Mouse (Mus musculus): ENCODE measurements around the gene Cdhr5.
A peak's percentile ranks its signal among the peaks of the same experiment; 100 is the strongest.
"Not testable (repeated sequence)": the region's sequence is repeated elsewhere in the genome, so short reads cannot be mapped to it uniquely, and the experiment has no call there.

Gene Cdhr5

GRCm38 (mm10) chr7:141277701-141278678 is 1.4 kb upstream of the Cdhr5 start:
- no peak for DNase-seq (ENCODE audit: low spot score)

GRCm38 (mm10) chr7:141275356-141275755 is 1.2 kb downstream of the Cdhr5 start:
- no peak for DNase-seq (ENCODE audit: low spot score)

DNA sequence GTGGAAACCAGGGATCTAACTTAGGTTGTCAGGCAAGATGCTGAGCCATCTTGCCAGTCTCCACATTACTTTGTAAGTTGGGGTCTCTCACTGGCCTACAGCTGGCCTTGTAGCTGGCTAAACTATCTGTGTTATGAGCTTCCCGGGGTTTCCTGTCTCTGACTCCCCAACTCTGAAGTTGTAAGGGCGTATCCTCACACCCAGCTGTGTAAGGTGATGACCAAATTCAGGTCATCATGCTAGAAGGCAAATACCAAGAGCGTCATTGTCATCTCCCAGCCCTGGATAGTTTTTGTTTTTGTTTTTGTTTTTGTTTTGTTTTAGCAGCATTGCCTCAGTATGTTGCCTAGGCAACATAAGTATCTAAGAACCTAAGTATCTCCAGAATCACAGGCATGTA is 6.0 kb downstream of the Cdhr5 start:
- DNase-seq (ENCODE audit: low spot score), result no peak

GRCm38 (mm10) chr7:141269273-141269545 is 7.4 kb downstream of the Cdhr5 start:
- no peak for DNase-seq (ENCODE audit: low spot score)

GRCm38 (mm10) chr7:141268466-141269272 is 7.9 kb downstream of the Cdhr5 start:
- DNase-seq (ENCODE audit: low spot score), result no peak

- DNase-seq (ENCODE audit: low spot score), result peak; percentile 41
Measured at GRCm38 (mm10) chr7:141265739-141266561, 10.6 kb downstream of the Cdhr5 start, which contains the start of gene Irf7. Gene Irf7, minus strand, starts transcription at chr7:141266481.

DNA sequence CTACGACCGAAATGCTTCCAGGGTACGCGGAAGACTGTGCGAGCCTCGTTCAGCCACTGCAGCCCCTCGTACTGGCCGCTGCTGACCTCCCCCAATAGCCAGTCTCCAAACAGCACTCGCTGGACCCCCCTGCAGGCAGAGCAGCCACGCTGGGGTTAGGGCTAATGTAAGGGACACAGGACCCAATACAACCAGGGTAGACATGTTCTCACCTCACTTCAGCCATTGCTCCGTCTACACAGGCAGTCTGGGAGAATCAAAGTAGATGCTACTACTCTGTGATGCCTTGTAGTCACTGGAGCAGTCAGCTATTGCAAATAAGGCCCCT is 11.2 kb downstream of the Cdhr5 start:
- DNase-seq (ENCODE audit: low spot score), result no peak

GRCm38 (mm10) chr7:141264761-141265410 is 11.7 kb downstream of the Cdhr5 start:
- peak; percentile 58 for DNase-seq (ENCODE audit: low spot score)

GRCm38 (mm10) chr7:141264041-141264700 is 12.4 kb downstream of the Cdhr5 start:
- DNase-seq (ENCODE audit: low spot score), result no peak

- no peak for DNase-seq (ENCODE audit: low spot score)
Measured at GRCm38 (mm10) chr7:141263640-141264039, 12.9 kb downstream of the Cdhr5 start.

DNA sequence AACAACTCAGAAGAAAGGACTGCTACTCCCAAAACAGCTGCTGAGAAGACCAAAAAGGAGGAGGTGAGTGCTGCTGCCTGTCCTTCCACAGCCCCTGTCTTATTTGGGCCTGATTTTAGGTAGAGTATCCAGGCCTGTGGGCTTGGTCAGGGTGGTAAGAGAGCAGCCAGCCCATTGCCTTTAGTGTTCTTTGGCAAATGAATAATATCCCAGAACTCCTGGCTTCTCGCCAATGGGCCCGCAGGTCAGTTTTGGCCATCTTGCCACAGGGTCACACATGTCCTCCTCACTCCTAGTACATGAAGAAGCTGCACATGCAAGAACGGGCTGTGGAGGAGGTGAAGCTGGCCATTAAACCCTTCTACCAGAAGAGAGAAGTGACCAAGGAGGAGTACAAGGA is 15.1 kb downstream of the Cdhr5 start:
- DNase-seq (ENCODE audit: low spot score), result no peak

GRCm38 (mm10) chr7:141256159-141256558 is 20.4 kb downstream of the Cdhr5 start:
- no peak for DNase-seq (ENCODE audit: low spot score)

DNA sequence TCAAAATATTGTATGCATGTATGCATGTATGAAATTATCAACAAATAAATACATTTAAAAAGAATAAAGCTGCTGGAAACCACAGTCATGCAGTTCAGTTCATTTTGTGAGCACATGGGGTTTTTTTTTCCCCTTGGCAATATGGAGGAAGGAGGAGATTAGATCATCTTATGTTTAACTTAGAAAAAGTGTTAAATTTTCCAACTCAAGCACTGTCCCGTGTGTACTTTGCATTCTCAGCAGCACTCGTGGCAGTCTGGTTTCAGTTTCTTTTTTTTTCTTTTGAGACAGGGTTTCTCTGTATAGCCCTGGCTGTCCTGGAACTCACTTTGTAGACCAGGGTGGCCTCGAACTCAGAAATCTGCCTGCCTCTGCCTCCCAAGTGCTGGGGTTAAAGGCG is 26.1 kb downstream of the Cdhr5 start:
- DNase-seq (ENCODE audit: low spot score), result not testable (repeated sequence)

- DNase-seq (ENCODE audit: low spot score), result no peak
Measured at GRCm38 (mm10) chr7:141231551-141231950, 45.0 kb downstream of the Cdhr5 start.

DNA sequence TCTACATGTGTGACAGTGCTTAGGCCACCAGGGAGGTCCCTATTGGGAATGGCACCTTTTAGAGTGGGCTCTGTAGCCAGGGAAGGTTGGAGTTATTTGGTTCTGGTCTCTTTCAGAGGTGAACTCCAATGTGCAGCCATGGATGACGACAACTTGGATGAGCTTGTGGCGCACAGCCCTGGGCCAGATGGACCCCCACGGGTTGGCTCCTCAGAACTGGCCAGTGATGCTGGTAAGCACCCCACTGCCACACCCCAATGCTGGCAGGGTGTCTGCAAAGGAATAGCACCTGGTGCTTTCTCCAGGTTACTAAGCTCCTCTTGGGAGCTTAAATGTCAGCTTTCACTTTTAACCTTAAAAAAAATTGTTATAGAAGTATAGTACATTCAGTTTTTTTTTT is 45.5 kb downstream of the Cdhr5 start:
- no peak for DNase-seq (ENCODE audit: low spot score)

GRCm38 (mm10) chr7:141230570-141230969 is 46.0 kb downstream of the Cdhr5 start:
- DNase-seq (ENCODE audit: low spot score), result no peak

- no peak for DNase-seq (ENCODE audit: low spot score)
Measured at GRCm38 (mm10) chr7:141229702-141230101, 46.9 kb downstream of the Cdhr5 start.

DNA sequence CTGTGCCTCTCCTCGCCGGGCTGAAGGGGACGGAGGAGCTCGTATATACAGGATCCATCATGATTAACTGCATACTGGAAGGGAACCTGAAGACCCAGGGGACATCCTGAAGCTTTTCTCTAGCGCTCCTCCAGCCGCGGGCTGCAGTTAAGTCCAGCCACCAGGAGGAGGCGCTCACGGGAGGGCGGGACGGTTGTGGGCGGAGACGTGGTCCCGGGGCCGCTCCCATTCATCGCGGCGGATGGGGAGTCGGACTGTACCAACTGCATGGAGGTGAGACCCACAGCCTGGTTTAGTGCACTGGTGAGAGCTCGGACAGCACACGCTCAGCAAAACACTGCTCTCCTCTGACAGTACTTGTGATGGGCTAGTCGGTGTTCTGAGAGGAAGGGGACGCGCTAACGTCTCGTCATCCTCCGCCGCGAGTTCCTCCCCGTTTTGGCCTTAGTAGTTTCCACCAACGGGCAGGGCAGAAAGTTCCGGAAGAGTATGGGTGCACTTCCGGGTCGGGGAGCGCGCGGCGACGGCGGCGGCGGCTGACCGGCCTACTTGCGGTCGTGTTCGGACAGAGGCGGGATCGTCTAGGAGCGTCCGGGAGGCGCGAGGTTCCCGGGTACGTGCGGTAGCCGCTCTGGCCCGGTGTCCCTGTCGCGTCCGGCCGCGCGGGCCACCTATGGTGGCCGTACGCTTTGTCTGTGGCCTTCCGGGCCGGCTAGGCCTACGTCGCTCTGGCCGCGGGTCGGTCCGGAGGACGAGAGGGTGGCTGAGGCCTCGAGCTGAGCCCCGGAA is 48.1 kb downstream of the Cdhr5 start, which contains the start of gene Phrf1:
TSS of gene Phrf1 (plus strand) at position 506 of the 789 bp plus-strand sequence.
- peak; percentile 92 for DNase-seq (ENCODE audit: low spot score)

GRCm38 (mm10) chr7:141227796-141228195 is 48.8 kb downstream of the Cdhr5 start:
- DNase-seq (ENCODE audit: low spot score), result no peak

- DNase-seq (ENCODE audit: low spot score), result no peak
Measured at GRCm38 (mm10) chr7:141226535-141226934, 50.1 kb downstream of the Cdhr5 start.

Data from embryo, embryonic 10 days (tissue).